Comparison of ENCODE assay signal across 24 mouse cellular contexts in genomic region chr12:54053598-54053997, GRCm38 (mm10).
DNase-seq lines count a peak whose midpoint lies in the region; ATAC-seq and TF ChIP-seq lines count a peak whose summit lies in the region.
"Had no signal": no experiment of that assay in that cellular context is flagged by ENCODE, and none has a peak within 500 bp of the region (broad histone marks: within the 10 kb centered on the region; RNA-seq: fewer than 3 reads in every experiment).

No protein-coding gene starts in this region.

- H3K4me1 ChIP-seq in forebrain, embryonic 10.5 days, result peaks cover 33% of the 10 kb centered on the region
- peaks cover 20% of the 10 kb centered on the region for H3K4me1 ChIP-seq in forebrain, embryonic 13.5 days
- peaks cover 5% of the 10 kb centered on the region; the same call in 1 of the 2 replicates for H3K4me1 ChIP-seq in midbrain, embryonic 11.5 days (ENCODE audit: control insufficient read depth, insufficient read depth, low read length)
- peaks cover 7% of the 10 kb centered on the region; the same call in 1 of the 2 replicates for H3K4me1 ChIP-seq in midbrain, embryonic 16.5 days (ENCODE audit: control insufficient read depth, insufficient read depth, low read length)
- H3K4me1 ChIP-seq in hindbrain, embryonic 12.5 days, result peaks cover 27% of the 10 kb centered on the region
- no peaks in the 10 kb centered on the region for H3K4me1 ChIP-seq in midbrain, postnatal 0 days (ENCODE audit: insufficient read depth, low read length)
- H3K4me1 ChIP-seq: stomach, embryonic 15.5 days had no signal

- H3K4me2 ChIP-seq in forebrain, embryonic 13.5 days, result no peak overlapping the region
- no peak overlapping the region for H3K4me2 ChIP-seq in midbrain, embryonic 11.5 days
- H3K4me2 ChIP-seq in midbrain, embryonic 16.5 days (ENCODE audit: low read length), result no peak overlapping the region
- no peak overlapping the region for H3K4me2 ChIP-seq in hindbrain, embryonic 12.5 days (replicated peaks)
- no peak overlapping the region for H3K4me2 ChIP-seq in midbrain, postnatal 0 days (ENCODE audit: low read depth, low read length, poor library complexity, severe bottlenecking)
- H3K4me2 ChIP-seq: embryonic facial prominence, embryonic 13.5 days; heart, embryonic 11.5 days; stomach, embryonic 15.5 days had no signal

- H3K9ac ChIP-seq in forebrain, embryonic 13.5 days, result no peak overlapping the region
- H3K9ac ChIP-seq in midbrain, embryonic 11.5 days (ENCODE audit: low read length), result no peak overlapping the region
- H3K9ac ChIP-seq in midbrain, embryonic 16.5 days (ENCODE audit: low read depth, low read length), result no peak overlapping the region
- H3K9ac ChIP-seq in hindbrain, embryonic 12.5 days, result no peak overlapping the region
- no peak overlapping the region for H3K9ac ChIP-seq in midbrain, postnatal 0 days (replicated peaks; ENCODE audit: low read length, poor library complexity, severe bottlenecking)
- H3K9ac ChIP-seq: embryonic facial prominence, embryonic 13.5 days; liver, postnatal 0 days; stomach, embryonic 15.5 days had no signal

- no peak for DNase-seq in forebrain, embryonic 10.5 days (ENCODE audit: extremely low spot score, low spot score)
- DNase-seq in midbrain, embryonic 11.5 days (ENCODE audit: low spot score, missing footprints), result peak; percentile 78
- peak; percentile 30 for DNase-seq in midbrain, postnatal 0 days (ENCODE audit: low spot score)
- no peak for DNase-seq in embryo, embryonic 10.5 days (ENCODE audit: low spot score)
- DNase-seq in ovary, adult 18-20 months (ENCODE audit: low spot score), result no peak
- DNase-seq: adrenal gland, postnatal 14 days; cerebellum, adult 11-12 months; heart, postnatal 14 days; kidney, adult 2 months; kidney, postnatal 14 days; liver, postnatal 0 days; lung, postnatal 10 days; right cerebral cortex, postnatal 25 days; thymus, adult 2 months had no signal

- H3K9me3 ChIP-seq in forebrain, embryonic 10.5 days, result no peaks in the 10 kb centered on the region
- H3K9me3 ChIP-seq in forebrain, embryonic 13.5 days (replicated peaks), result no peaks in the 10 kb centered on the region
- H3K9me3 ChIP-seq in midbrain, embryonic 11.5 days (ENCODE audit: control insufficient read depth, low read length), result no peaks in the 10 kb centered on the region
- H3K9me3 ChIP-seq in midbrain, embryonic 16.5 days (replicated peaks; ENCODE audit: control insufficient read depth, low read length, poor library complexity, severe bottlenecking), result no peaks in the 10 kb centered on the region
- no peaks in the 10 kb centered on the region for H3K9me3 ChIP-seq in hindbrain, embryonic 12.5 days (replicated peaks)
- H3K9me3 ChIP-seq in midbrain, postnatal 0 days (ENCODE audit: low read length), result no peaks in the 10 kb centered on the region
- H3K9me3 ChIP-seq: embryonic facial prominence, embryonic 13.5 days; limb, embryonic 10.5 days; stomach, embryonic 15.5 days had no signal

- TF ChIP-seq CTCF in midbrain, postnatal 0 days (IDR thresholded peaks at IDR 0.05), result no peak

- H3K36me3 ChIP-seq in forebrain, embryonic 10.5 days (replicated peaks), result peaks cover 4% of the 10 kb centered on the region; the same call in 1 of the 2 replicates
- H3K36me3 ChIP-seq in forebrain, embryonic 13.5 days (ENCODE audit: poor library complexity, severe bottlenecking), result no peaks in the 10 kb centered on the region
- H3K36me3 ChIP-seq in midbrain, embryonic 11.5 days (ENCODE audit: control insufficient read depth, insufficient read depth, low read length), result no peaks in the 10 kb centered on the region
- no peaks in the 10 kb centered on the region for H3K36me3 ChIP-seq in midbrain, embryonic 16.5 days (ENCODE audit: control insufficient read depth, insufficient read depth, low read length)
- no peaks in the 10 kb centered on the region for H3K36me3 ChIP-seq in hindbrain, embryonic 12.5 days
- no peaks in the 10 kb centered on the region for H3K36me3 ChIP-seq in midbrain, postnatal 0 days (ENCODE audit: insufficient read depth, low read length)
- H3K36me3 ChIP-seq: embryonic facial prominence, embryonic 13.5 days; G1E; limb, embryonic 10.5 days; stomach, embryonic 15.5 days had no signal

- H3K27ac ChIP-seq in forebrain, embryonic 10.5 days, result peak overlapping the region; percentile 48; the same call in 1 of the 2 replicates
- no peak overlapping the region; the same call in 1 of the 2 replicates for H3K27ac ChIP-seq in forebrain, embryonic 13.5 days
- H3K27ac ChIP-seq in midbrain, embryonic 11.5 days (ENCODE audit: low read depth, low read length), result no peak overlapping the region
- no peak overlapping the region for H3K27ac ChIP-seq in midbrain, embryonic 16.5 days (ENCODE audit: low read length)
- H3K27ac ChIP-seq in hindbrain, embryonic 12.5 days, result peak overlapping the region; percentile 60
- H3K27ac ChIP-seq in midbrain, postnatal 0 days (ENCODE audit: low read depth, low read length), result no peak overlapping the region
- H3K27ac ChIP-seq: embryonic facial prominence, embryonic 13.5 days; layer of hippocampus, adult 2 months; limb, embryonic 10.5 days; stomach, embryonic 15.5 days had no signal

- WGBS in forebrain, embryonic 10.5 days, result 95% methylated on average over 6 of the region's 6 CpGs
- WGBS in forebrain, embryonic 13.5 days, result 90% methylated on average over 6 of the region's 6 CpGs
- 95% methylated on average over 6 of the region's 6 CpGs for WGBS in midbrain, embryonic 11.5 days
- 91% methylated on average over 6 of the region's 6 CpGs for WGBS in midbrain, embryonic 16.5 days
- 83% methylated on average over 6 of the region's 6 CpGs for WGBS in hindbrain, embryonic 12.5 days
- 91% methylated on average over 6 of the region's 6 CpGs for WGBS in midbrain, postnatal 0 days

- H3K4me3 ChIP-seq in forebrain, embryonic 10.5 days, result no peak overlapping the region
- no peak overlapping the region for H3K4me3 ChIP-seq in forebrain, embryonic 13.5 days
- no peak overlapping the region for H3K4me3 ChIP-seq in midbrain, embryonic 11.5 days (ENCODE audit: low read depth, low read length)
- H3K4me3 ChIP-seq in midbrain, embryonic 16.5 days (ENCODE audit: low read depth, low read length), result no peak overlapping the region
- no peak overlapping the region for H3K4me3 ChIP-seq in hindbrain, embryonic 12.5 days
- H3K4me3 ChIP-seq in midbrain, postnatal 0 days (ENCODE audit: low read depth, low read length), result no peak overlapping the region
- H3K4me3 ChIP-seq: embryonic facial prominence, embryonic 13.5 days; layer of hippocampus, adult 2 months; limb, embryonic 10.5 days; stomach, embryonic 15.5 days had no signal

- no peak for ATAC-seq in forebrain, embryonic 13.5 days
- ATAC-seq in midbrain, embryonic 11.5 days (ENCODE audit: low FRiP score), result no peak
- ATAC-seq in midbrain, embryonic 16.5 days, result no peak
- peak; percentile 47; the same call in 1 of the 2 replicates for ATAC-seq in hindbrain, embryonic 12.5 days (ENCODE audit: low FRiP score)
- no peak for ATAC-seq in midbrain, postnatal 0 days (ENCODE audit: low FRiP score)
- ATAC-seq: inflammation-experienced regulatory T-cells, adult 6 months; liver, postnatal 0 days had no signal

- H3K27me3 ChIP-seq in forebrain, embryonic 10.5 days (ENCODE audit: poor library complexity, severe bottlenecking), result no peaks in the 10 kb centered on the region
- no peaks in the 10 kb centered on the region for H3K27me3 ChIP-seq in forebrain, embryonic 13.5 days
- H3K27me3 ChIP-seq in midbrain, embryonic 11.5 days (ENCODE audit: control insufficient read depth, insufficient read depth, low read length), result no peaks in the 10 kb centered on the region
- no peaks in the 10 kb centered on the region for H3K27me3 ChIP-seq in midbrain, embryonic 16.5 days (ENCODE audit: control insufficient read depth, insufficient read depth, low read depth, low read length)
- H3K27me3 ChIP-seq in hindbrain, embryonic 12.5 days, result no peaks in the 10 kb centered on the region
- no peaks in the 10 kb centered on the region for H3K27me3 ChIP-seq in midbrain, postnatal 0 days (ENCODE audit: insufficient read depth, low read length)
- H3K27me3 ChIP-seq: stomach, embryonic 15.5 days had no signal

Comparison
In these comparisons a context has a peak if more than half of its experiments do, and no peak if none do; other contexts are left out.
1. H3K27ac ChIP-seq: peak in forebrain, embryonic 10.5 days (single experiment) and hindbrain, embryonic 12.5 days (single experiment); none in forebrain, embryonic 13.5 days (single experiment), midbrain, embryonic 11.5 days (single experiment), midbrain, embryonic 16.5 days (single experiment) and midbrain, postnatal 0 days (single experiment).
2. DNase-seq: peak in midbrain, embryonic 11.5 days (single experiment) and midbrain, postnatal 0 days (single experiment); none in forebrain, embryonic 10.5 days (single experiment), embryo, embryonic 10.5 days (single experiment) and ovary, adult 18-20 months (single experiment).